In the genomic region with DNA sequence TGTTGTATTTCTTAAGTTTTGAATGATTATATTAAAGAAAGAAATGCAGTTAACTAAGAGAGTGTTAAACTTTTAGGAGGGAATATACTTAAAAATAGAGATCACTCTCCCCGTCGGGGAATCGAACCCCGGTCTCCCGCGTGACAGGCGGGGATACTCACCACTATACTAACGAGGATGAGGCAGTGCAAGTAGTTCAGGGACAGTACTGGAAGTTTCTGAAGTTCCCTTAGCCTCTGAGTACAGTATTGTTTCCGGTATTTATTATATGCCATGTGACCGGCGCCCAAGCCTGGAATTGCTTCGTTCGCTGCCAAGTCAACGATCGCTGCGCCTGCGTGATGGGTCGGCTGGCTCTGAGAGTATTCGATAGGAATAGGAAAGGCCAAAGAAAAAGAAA, we compare ENCODE assay signal across 8 mouse cellular contexts. TPM values are rescaled to one million over a fixed set of nuclear protein-coding genes. Genes with fewer than 3 reads are reported as not detected.
DNase-seq lines count a peak whose midpoint lies in the region; ATAC-seq and TF ChIP-seq lines count a peak whose summit lies in the region.

No protein-coding gene starts in this region.

- peak; percentile 91 for DNase-seq in CD4-positive, CD25-positive, alpha-beta regulatory T cell, adult 2 months (ENCODE audit: low read depth, low spot score)
- peak; percentile 95 for DNase-seq in kidney, postnatal 0 days (ENCODE audit: low spot score)
- DNase-seq in liver, adult 2 months (ENCODE audit: extremely low read depth, low read depth, low spot score) = peak; percentile 85
- DNase-seq in spleen, postnatal 36 days (ENCODE audit: low spot score in 2 of 2) = peak; percentile 82 to 88

- no peak for TF ChIP-seq CTCF in kidney, postnatal 0 days (IDR thresholded peaks at IDR 0.05; ENCODE audit: low read depth)
- no peak for TF ChIP-seq CTCF in liver, adult 2 months (IDR thresholded peaks at IDR 0.05; ENCODE audit: low read depth, low read length)

- WGBS in heart, embryonic 13.5 days = under 1% methylated on average over 19 of the region's 19 CpGs
- 0% methylated on average over 19 of the region's 19 CpGs for WGBS in kidney, postnatal 0 days
- WGBS in liver, adult 2 months = under 1% methylated on average over 19 of the region's 19 CpGs

- no peak overlapping the region for H3K27ac ChIP-seq in brown adipose tissue, adult 24 weeks (replicated peaks; ENCODE audit: low read depth, low read length)
- peak overlapping the region; percentile 54 for H3K27ac ChIP-seq in heart, embryonic 13.5 days (replicated peaks)
- H3K27ac ChIP-seq in kidney, postnatal 0 days = no peak overlapping the region
- H3K27ac ChIP-seq in liver, adult 2 months (replicated peaks; ENCODE audit: insufficient read depth, low read depth, low read length) = no peak overlapping the region

- H3K4me2 ChIP-seq in heart, embryonic 13.5 days = peak overlapping the region; percentile 77
- peak overlapping the region; percentile 50 for H3K4me2 ChIP-seq in kidney, postnatal 0 days (ENCODE audit: low read length)

- H3K9me3 ChIP-seq in heart, embryonic 13.5 days = no peaks in the 10 kb centered on the region
- no peaks in the 10 kb centered on the region for H3K9me3 ChIP-seq in kidney, postnatal 0 days (replicated peaks; ENCODE audit: low read length)

- TF ChIP-seq POLR2A in liver, adult 2 months (IDR thresholded peaks at IDR 0.05; ENCODE audit: extremely low read depth, insufficient read depth, low read length) = no peak

- H3K79me2 ChIP-seq in liver, adult 2 months (ENCODE audit: control insufficient read depth, insufficient read depth, low read length) = no peaks in the 10 kb centered on the region

- H3K4me1 ChIP-seq in brown adipose tissue, adult 24 weeks (ENCODE audit: control insufficient read depth, insufficient read depth, insufficient read length, low read length) = peaks cover 2% of the 10 kb centered on the region; the same call in 1 of the 2 replicates
- peaks cover 15% of the 10 kb centered on the region for H3K4me1 ChIP-seq in heart, embryonic 13.5 days
- no peaks in the 10 kb centered on the region for H3K4me1 ChIP-seq in kidney, postnatal 0 days (replicated peaks; ENCODE audit: insufficient read depth, low read length)
- H3K4me1 ChIP-seq in liver, adult 2 months (ENCODE audit: control insufficient read depth, insufficient read depth, low read length) = 0 out of 2 replicates have a peak, but pooled peaks cover 1% of the 10 kb centered on the region

- peak overlapping the region; percentile 55 for H3K4me3 ChIP-seq in brown adipose tissue, adult 24 weeks (ENCODE audit: insufficient read depth, low read depth, low read length)
- H3K4me3 ChIP-seq in heart, embryonic 13.5 days = peak overlapping the region; percentile 66
- peak overlapping the region; percentile 51 for H3K4me3 ChIP-seq in kidney, postnatal 0 days (replicated peaks; ENCODE audit: low read depth, low read length)
- H3K4me3 ChIP-seq in liver, adult 2 months (ENCODE audit: insufficient read depth, low read depth, low read length) = peak overlapping the region; percentile 43

- peak overlapping the region; percentile 79 for H3K9ac ChIP-seq in heart, embryonic 13.5 days
- H3K9ac ChIP-seq in kidney, postnatal 0 days (ENCODE audit: low read depth, low read length) = peak overlapping the region; percentile 35; the same call in 1 of the 2 replicates
- H3K9ac ChIP-seq in liver, adult 2 months (ENCODE audit: low read depth, low read length) = no peak overlapping the region

- no peaks in the 10 kb centered on the region for H3K27me3 ChIP-seq in heart, embryonic 13.5 days (replicated peaks)
- no peaks in the 10 kb centered on the region for H3K27me3 ChIP-seq in kidney, postnatal 0 days (ENCODE audit: insufficient read depth, low read length)
- H3K27me3 ChIP-seq in liver, adult 2 months (ENCODE audit: control insufficient read depth, insufficient read depth, low read length) = no peaks in the 10 kb centered on the region

- no peaks in the 10 kb centered on the region for H3K36me3 ChIP-seq in heart, embryonic 13.5 days
- H3K36me3 ChIP-seq in kidney, postnatal 0 days (ENCODE audit: insufficient read depth, low read length) = no peaks in the 10 kb centered on the region
- no peaks in the 10 kb centered on the region for H3K36me3 ChIP-seq in liver, adult 2 months (ENCODE audit: control insufficient read depth, insufficient read depth, low read length)

- peak; percentile 50; the same call in 1 of the 2 replicates for ATAC-seq in erythroid progenitor cell, adult 5-6 weeks (replicated peaks; ENCODE audit: low FRiP score, poor library complexity, severe bottlenecking)
- 0 out of 2 replicates have a peak, but pooled peaks have one; percentile 52 for ATAC-seq in heart, embryonic 13.5 days (ENCODE audit: extremely low read depth, insufficient number of reproducible peaks, low FRiP score, low TSS enrichment)
- ATAC-seq in kidney, postnatal 0 days (replicated peaks; ENCODE audit: low FRiP score, low read depth) = peak; percentile 86
- peak; percentile 87 for ATAC-seq in monocyte, adult 5-6 weeks (replicated peaks; ENCODE audit: insufficient number of reproducible peaks, low FRiP score, low TSS enrichment, poor library complexity, severe bottlenecking)

RNA-seq across cellular contexts. Expression of gene Zfp184, which starts 4.7 kb away (rescaled TPM):
- polyA plus RNA-seq in brown adipose tissue, adult 24 weeks (2012; ENCODE audit: insufficient read depth, insufficient read length, missing spikeins) = not detected in 2 replicates
- total RNA-seq in erythroid progenitor cell, adult 5-6 weeks (2015; ENCODE audit: low replicate concordance) = not detected in 2 replicates
- 1.3 TPM in 1 of 2 replicates, not detected in the other for total RNA-seq in erythroid progenitor cell, adult 5-6 weeks (2017; ENCODE audit: low replicate concordance)
- 5.2 and 6.3 TPM in 2 replicates for polyA plus RNA-seq in heart, embryonic 13.5 days (2015; fragmentation: Nextera tagmentation; extraction: Ambion mirVana)
- polyA plus RNA-seq in kidney, postnatal 0 days (2015; fragmentation: Nextera tagmentation; extraction: Ambion mirVana) = 8.5 and 9.6 TPM in 2 replicates
- 0.18 and 0.60 TPM in 2 replicates for total RNA-seq in liver, adult 2 months (2014; rRNA removed)
- polyA plus RNA-seq in liver, adult 2 months (2012; rRNA removed) = 0.07 and 0.11 TPM in 2 replicates
- total RNA-seq in monocyte, adult 5-6 weeks (2017) = 2.1 to 2.6 TPM in 2 of 3 replicates, not detected in the other

RNA-seq across cellular contexts. Expression of gene Pom121l2, which starts 40.8 kb away (rescaled TPM):
- not detected in 2 replicates for polyA plus RNA-seq in brown adipose tissue, adult 24 weeks (2012; ENCODE audit: insufficient read depth, insufficient read length, missing spikeins)
- not detected in 2 replicates for total RNA-seq in erythroid progenitor cell, adult 5-6 weeks (2015; ENCODE audit: low replicate concordance)
- not detected in 2 replicates for total RNA-seq in erythroid progenitor cell, adult 5-6 weeks (2017; ENCODE audit: low replicate concordance)
- polyA plus RNA-seq in heart, embryonic 13.5 days (2015; fragmentation: Nextera tagmentation; extraction: Ambion mirVana) = 0.05 and 0.07 TPM in 2 replicates
- not detected in 2 replicates for polyA plus RNA-seq in kidney, postnatal 0 days (2015; fragmentation: Nextera tagmentation; extraction: Ambion mirVana)
- not detected in 2 replicates for total RNA-seq in liver, adult 2 months (2014; rRNA removed)
- polyA plus RNA-seq in liver, adult 2 months (2012; rRNA removed) = not detected in 2 replicates
- 0.32 to 0.78 TPM in 2 of 3 replicates, not detected in the other for total RNA-seq in monocyte, adult 5-6 weeks (2017)
